Mouse (Mus musculus) left cerebral cortex, postnatal 10 days (tissue): ENCODE measurements around the gene Epas1. TPM values are rescaled to one million over a fixed set of nuclear protein-coding genes. Genes with fewer than 3 reads are reported as not detected.

Experiments
- DNase-seq, 2 experiments: peaks; one replicate each; pipeline ENCODE4 v3.0.0; 2021 to 2022; ENCODE audit warnings: low spot score in 2 of 2, mixed read lengths in 1 of 2; ENCODE audit errors: extremely low spot score in 1 of 2
- intact Hi-C: fragments of 180-260 bp; cut with DNase I; formaldehyde crosslinking; loops from one replicate; pipeline ENCODE4 v1.15.1; 2025
- total RNA-seq, 2 experiments: library from RNA; stranded (reverse); gene quantifications; 2 replicates each; pipeline ENCODE4 v1.2.3; 2021

Epas1 gene
- total RNA-seq = 10 to 100 TPM; 76.6 to 77.3 TPM

- peak; percentile 64 to 92 for DNase-seq
- intact Hi-C loops = loop anchor here (5.0 to 10.0 kb wide), 3 partner anchors 34 to 216 kb away; no protein-coding TSS in a partner anchor
Measured at GRCm38 (mm10) chr17:86753130-86753821, at the start of gene Epas1. Gene Epas1, plus strand, starts transcription at chr17:86753700.

GRCm38 (mm10) chr17:86705236-86705635, 48.3 kb upstream of the Epas1 start:
- DNase-seq = no peak
- intact Hi-C loops = no loop called here

GRCm38 (mm10) chr17:86706467-86706866, 47.0 kb upstream of the Epas1 start:
- intact Hi-C loops = no loop called here

GRCm38 (mm10) chr17:86709803-86710202, 43.7 kb upstream of the Epas1 start:
- intact Hi-C loops = no loop called here
- no peak for DNase-seq

More at GRCm38 (mm10) chr17:86706467-86706866, 47.0 kb upstream of the Epas1 start:
- DNase-seq = no peak

GRCm38 (mm10) chr17:86710379-86710778, 43.1 kb upstream of the Epas1 start:
- no peak for DNase-seq
- intact Hi-C loops = no loop called here

- intact Hi-C loops = no loop called here
- DNase-seq = no peak
Measured at GRCm38 (mm10) chr17:86711949-86712348, 41.6 kb upstream of the Epas1 start.

- DNase-seq = no peak
- intact Hi-C loops = no loop called here
Measured at GRCm38 (mm10) chr17:86712601-86713000, 40.9 kb upstream of the Epas1 start.

- peak in 1 of 2 experiments; percentile 58 for DNase-seq
- intact Hi-C loops = no loop called here
Measured at GRCm38 (mm10) chr17:86713591-86713990, 39.9 kb upstream of the Epas1 start.

- intact Hi-C loops = no loop called here
- no peak for DNase-seq
Measured at GRCm38 (mm10) chr17:86724786-86725415, 28.6 kb upstream of the Epas1 start.

- intact Hi-C loops = no loop called here
- no peak for DNase-seq
Measured at GRCm38 (mm10) chr17:86726480-86726879, 27.0 kb upstream of the Epas1 start.

GRCm38 (mm10) chr17:86727031-86727430, 26.5 kb upstream of the Epas1 start:
- intact Hi-C loops = no loop called here
- no peak for DNase-seq

GRCm38 (mm10) chr17:86731273-86731672, 22.2 kb upstream of the Epas1 start:
- no peak for DNase-seq

GRCm38 (mm10) chr17:86732024-86732423, 21.5 kb upstream of the Epas1 start:
- intact Hi-C loops = no loop called here
- DNase-seq = peak; percentile 19 to 93

More at GRCm38 (mm10) chr17:86731273-86731672, 22.2 kb upstream of the Epas1 start:
- intact Hi-C loops = no loop called here

- no peak for DNase-seq
- intact Hi-C loops = no loop called here
Measured at GRCm38 (mm10) chr17:86732522-86732921, 21.0 kb upstream of the Epas1 start.

- intact Hi-C loops = no loop called here
Measured at GRCm38 (mm10) chr17:86733644-86734043, 19.9 kb upstream of the Epas1 start.

GRCm38 (mm10) chr17:86738477-86738876, 15.0 kb upstream of the Epas1 start:
- no peak for DNase-seq
- intact Hi-C loops = no loop called here

More at GRCm38 (mm10) chr17:86733644-86734043, 19.9 kb upstream of the Epas1 start:
- peak in 1 of 2 experiments; percentile 31 for DNase-seq

- DNase-seq = no peak
- intact Hi-C loops = no loop called here
Measured at GRCm38 (mm10) chr17:86743351-86743941, 10.1 kb upstream of the Epas1 start.

GRCm38 (mm10) chr17:86744943-86745342, 8.6 kb upstream of the Epas1 start:
- intact Hi-C loops = no loop called here
- DNase-seq = no peak

- intact Hi-C loops = loop anchor here (5.0 to 10.0 kb wide), 3 partner anchors 36 to 214 kb away; no protein-coding TSS in a partner anchor
- no peak for DNase-seq
Measured at GRCm38 (mm10) chr17:86751373-86751871, 2.1 kb upstream of the Epas1 start.
